Mouse (Mus musculus) ES-Bruce4 (cell line): ENCODE data around the gene Tmc6. TPM values are rescaled to one million over a fixed set of nuclear protein-coding genes. Genes with fewer than 3 reads are reported as not detected.

Source experiments
- H3K27ac ChIP-seq: 2 replicates; pipeline ENCODE4 v1.5.1; 2012; ENCODE audit warnings: low read length, inconsistent platforms; ENCODE audit not compliant: insufficient read depth
- H3K27me3 ChIP-seq: 2 replicates; pipeline ENCODE4 v1.6.1; 2012; ENCODE audit warnings: mild to moderate bottlenecking, low read length, inconsistent platforms; ENCODE audit not compliant: control insufficient read depth, poor library complexity, insufficient read depth, severe bottlenecking
- H3K36me3 ChIP-seq: 2 replicates; pipeline ENCODE4 v1.6.1; 2012; ENCODE audit warnings: inconsistent platforms, mild to moderate bottlenecking, low read length, moderate library complexity; ENCODE audit not compliant: control insufficient read depth, poor library complexity, insufficient read depth, severe bottlenecking
- H3K4me1 ChIP-seq: one replicate; pipeline ENCODE4 v1.8.1; 2011; ENCODE audit warnings: low read length; ENCODE audit not compliant: control insufficient read depth, insufficient read depth
- H3K4me3 ChIP-seq: 2 replicates; pipeline ENCODE4 v1.5.1; 2011; ENCODE audit warnings: low read depth, mild to moderate bottlenecking, low read length
- H3K9ac ChIP-seq: 2 replicates; pipeline ENCODE4 v1.6.1; 2012; ENCODE audit warnings: low read depth, mild to moderate bottlenecking, inconsistent platforms; ENCODE audit not compliant: poor library complexity, severe bottlenecking
- H3K9me3 ChIP-seq: replicated peaks from 2 replicates; pipeline ENCODE4 v1.6.1; 2012; ENCODE audit warnings: mild to moderate bottlenecking, low read length, inconsistent platforms; ENCODE audit not compliant: control insufficient read depth, poor library complexity, insufficient read depth, severe bottlenecking
- CTCF ChIP-seq: IDR thresholded peaks from one replicate; pipeline ENCODE4 v1.8.1; 2011; ENCODE audit warnings: low read depth, low read length
- EP300 ChIP-seq: IDR thresholded peaks from 2 replicates; pipeline ENCODE4 v1.6.1; 2011; ENCODE audit warnings: low read depth, low read length; ENCODE audit not compliant: insufficient read depth
- POLR2A ChIP-seq: IDR thresholded peaks from one replicate; pipeline ENCODE4 v1.8.1; 2011; ENCODE audit warnings: low read length; ENCODE audit not compliant: insufficient read depth
- polyA plus RNA-seq: library from polyadenylated mRNA; stranded (reverse); fragments of >200 nt; gene quantifications from 2 replicates; pipeline ENCODE4 v1.2.4, GENCODE M21; 2011; ENCODE audit warnings: low read depth; ENCODE audit not compliant: missing spikeins, insufficient read depth, insufficient read length

The Tmc6 gene
- polyA plus RNA-seq, 1 experiment, result 12.3 TPM

DNA sequence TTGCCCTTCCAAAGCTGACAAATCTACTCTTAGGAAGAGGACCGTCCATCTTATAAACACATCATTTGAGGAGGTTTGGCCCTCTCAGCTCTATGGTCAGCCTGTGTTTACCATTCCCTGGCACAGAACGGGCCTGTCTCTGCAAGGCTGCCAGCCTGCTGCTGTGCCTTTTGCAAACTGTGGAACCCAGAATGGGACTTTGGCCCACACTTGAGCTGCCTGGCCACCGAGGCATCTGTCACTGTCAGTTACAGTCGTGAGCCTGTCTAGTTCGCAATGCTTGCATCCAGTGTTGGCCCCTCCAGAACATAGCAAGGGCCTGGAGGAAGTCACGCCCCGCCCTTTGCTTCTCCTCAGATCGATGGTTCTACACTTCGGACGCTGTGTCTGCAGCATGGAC, 22.7 kb downstream of the Tmc6 start:
- peaks cover 2% of the 10 kb centered on the region for H3K4me1 ChIP-seq
- no peak for TF ChIP-seq EP300
- no peak for TF ChIP-seq POLR2A
- TF ChIP-seq CTCF, result no peak
- peaks cover 8% of the 10 kb centered on the region; the same call in 1 of the 2 replicates for H3K36me3 ChIP-seq
- H3K9ac ChIP-seq, result no peak overlapping the region
- H3K4me3 ChIP-seq, result no peak overlapping the region
- no peaks in the 10 kb centered on the region for H3K27me3 ChIP-seq
- H3K27ac ChIP-seq, result no peak overlapping the region
- no peaks in the 10 kb centered on the region for H3K9me3 ChIP-seq

DNA sequence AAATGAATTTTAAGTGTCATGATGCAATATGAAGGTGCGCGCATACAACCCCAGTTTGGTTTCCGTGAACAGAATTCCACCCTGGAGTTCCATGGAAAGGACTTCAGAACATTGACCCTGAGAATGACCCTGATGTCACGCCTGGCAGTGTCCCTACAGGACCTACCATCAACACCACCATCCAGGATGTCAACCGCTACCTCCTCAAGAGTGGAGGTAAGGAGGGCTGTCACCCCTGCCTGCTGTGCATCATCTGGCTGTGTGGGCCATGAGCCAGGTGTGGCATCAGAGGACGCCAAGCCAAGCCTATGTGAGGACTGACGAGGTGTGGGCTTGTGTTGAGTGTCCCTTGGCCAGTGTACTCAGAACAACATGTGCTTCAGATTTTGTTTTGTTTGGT, 26.1 kb downstream of the Tmc6 start:
- Histone ChIP-seq H3K9me3 (no peaks in the 10 kb centered on the region), H3K36me3 (peaks cover 15% of the 10 kb centered on the region; the same call in 1 of the 2 replicates), H3K27me3 (no peaks in the 10 kb centered on the region), H3K9ac (no peak overlapping the region), H3K27ac (no peak overlapping the region), H3K4me1 (no peaks in the 10 kb centered on the region), H3K4me3 (no peak overlapping the region)
- TF ChIP-seq CTCF (no peak), POLR2A (no peak), EP300 (no peak)

- no peaks in the 10 kb centered on the region for H3K9me3 ChIP-seq
- H3K4me1 ChIP-seq, result no peaks in the 10 kb centered on the region
- no peak for TF ChIP-seq POLR2A
- no peak for TF ChIP-seq CTCF
- TF ChIP-seq EP300, result no peak
- H3K9ac ChIP-seq, result no peak overlapping the region
- no peak overlapping the region for H3K4me3 ChIP-seq
- H3K27ac ChIP-seq, result no peak overlapping the region
- H3K27me3 ChIP-seq, result no peaks in the 10 kb centered on the region
- H3K36me3 ChIP-seq, result peaks cover 28% of the 10 kb centered on the region
These were observed 30.5 kb downstream of the Tmc6 start for GRCm38 (mm10) chr11:117751544-117751943.

- H3K36me3 ChIP-seq, result peaks cover 24% of the 10 kb centered on the region
- TF ChIP-seq EP300, result no peak
- TF ChIP-seq POLR2A, result no peak
- TF ChIP-seq CTCF, result no peak
- H3K9ac ChIP-seq, result no peak overlapping the region
- H3K27me3 ChIP-seq, result no peaks in the 10 kb centered on the region
- no peak overlapping the region for H3K4me3 ChIP-seq
- no peaks in the 10 kb centered on the region for H3K9me3 ChIP-seq
- no peak overlapping the region for H3K27ac ChIP-seq
- H3K4me1 ChIP-seq, result no peaks in the 10 kb centered on the region
These were observed 32.6 kb downstream of the Tmc6 start for GRCm38 (mm10) chr11:117749414-117749813.

GRCm38 (mm10) chr11:117748628-117749027, 33.4 kb downstream of the Tmc6 start:
- H3K27me3 ChIP-seq, result no peaks in the 10 kb centered on the region
- no peak for TF ChIP-seq POLR2A
- TF ChIP-seq CTCF, result no peak
- TF ChIP-seq EP300, result no peak
- H3K9me3 ChIP-seq, result no peaks in the 10 kb centered on the region
- no peak overlapping the region for H3K4me3 ChIP-seq
- H3K9ac ChIP-seq, result no peak overlapping the region
- no peak overlapping the region for H3K27ac ChIP-seq
- no peaks in the 10 kb centered on the region for H3K4me1 ChIP-seq
- peaks cover 24% of the 10 kb centered on the region for H3K36me3 ChIP-seq

- no peak overlapping the region for H3K27ac ChIP-seq
- H3K4me1 ChIP-seq, result no peaks in the 10 kb centered on the region
- TF ChIP-seq CTCF, result no peak
- no peak for TF ChIP-seq POLR2A
- TF ChIP-seq EP300, result no peak
- no peak overlapping the region for H3K4me3 ChIP-seq
- H3K9ac ChIP-seq, result no peak overlapping the region
- H3K36me3 ChIP-seq, result peaks cover 24% of the 10 kb centered on the region
- no peaks in the 10 kb centered on the region for H3K9me3 ChIP-seq
- no peaks in the 10 kb centered on the region for H3K27me3 ChIP-seq
These were observed 38.5 kb downstream of the Tmc6 start for GRCm38 (mm10) chr11:117743454-117744030.
